Mouse (Mus musculus) G1E (cell line): ENCODE results near the gene Erbb2. TPM values are rescaled to one million over a fixed set of nuclear protein-coding genes. Genes with fewer than 3 reads are reported as not detected.

Experiments
- ATAC-seq: 2 replicates; pipeline ENCODE4 v1.8.0; 2016; ENCODE audit warnings: mild to moderate bottlenecking; ENCODE audit not compliant: insufficient number of reproducible peaks, poor library complexity, low FRiP score, severe bottlenecking; ENCODE audit errors: extremely low read depth
- DNase-seq: peaks from one replicate; pipeline ENCODE4 v3.0.0; 2012; ENCODE audit warnings: low spot score
- H3K27me3 ChIP-seq: 2 replicates; pipeline ENCODE4 v1.6.1; 2012; ENCODE audit warnings: mild to moderate bottlenecking, low read length, inconsistent platforms; ENCODE audit not compliant: insufficient read depth
- H3K36me3 ChIP-seq: replicated peaks from 2 replicates; pipeline ENCODE3; 2012; ENCODE audit warnings: mild to moderate bottlenecking, inconsistent platforms
- H3K4me1 ChIP-seq: 2 replicates; pipeline ENCODE4 v1.6.1; 2012; ENCODE audit warnings: low read depth, low read length, inconsistent platforms, mixed read lengths; ENCODE audit not compliant: insufficient read depth
- H3K4me3 ChIP-seq: 2 replicates; pipeline ENCODE4 v1.5.1; 2012; ENCODE audit warnings: low read depth, mild to moderate bottlenecking, inconsistent platforms, low read length, moderate library complexity, mixed read lengths
- H3K9me3 ChIP-seq: replicated peaks from 2 replicates; pipeline ENCODE4 v1.6.1; 2012; ENCODE audit warnings: inconsistent platforms
- CTCF ChIP-seq: IDR thresholded peaks from 2 replicates; pipeline ENCODE4 v1.5.1; 2012; ENCODE audit warnings: low read depth, low read length, inconsistent platforms, mixed read lengths
- GATA1 ChIP-seq: IDR thresholded peaks from 2 replicates; pipeline ENCODE4 v1.6.1; 2012; ENCODE audit warnings: borderline replicate concordance, low read length, inconsistent platforms, mixed read lengths
- GATA2 ChIP-seq: IDR thresholded peaks from 2 replicates; pipeline ENCODE4 v1.6.1; 2012; ENCODE audit warnings: low read depth, low read length, inconsistent platforms, borderline replicate concordance
- POLR2AphosphoS5 ChIP-seq: IDR thresholded peaks from 2 replicates; pipeline ENCODE4 v1.6.1; 2012; ENCODE audit warnings: low read depth, low read length, inconsistent platforms; ENCODE audit not compliant: insufficient replicate concordance
- TAL1 ChIP-seq: conservative IDR thresholded peaks from 2 replicates; pipeline ENCODE4 v1.6.1; 2012; ENCODE audit warnings: low read depth, low read length, inconsistent platforms, mixed read lengths
- polyA plus RNA-seq: library from polyadenylated mRNA; stranded (reverse); fragments of >175 nt; gene quantifications from 2 replicates; pipeline ENCODE4 v1.2.3, GENCODE M21; 2012
- total RNA-seq, 2 experiments: library from RNA; stranded (forward) in 1 of 2; stranded (reverse) in 1 of 2; fragments of 200-1000 nt in 1 of 2; fragments of >200 nt in 1 of 2; fragmentation: Nextera tagmentation in 1 of 2; gene quantifications; 2 replicates each; pipeline ENCODE4 v1.2.3; 2014 to 2017

Gene Erbb2
- total and polyA plus RNA-seq, 3 experiments = 0.05 TPM; not detected in 2

DNA sequence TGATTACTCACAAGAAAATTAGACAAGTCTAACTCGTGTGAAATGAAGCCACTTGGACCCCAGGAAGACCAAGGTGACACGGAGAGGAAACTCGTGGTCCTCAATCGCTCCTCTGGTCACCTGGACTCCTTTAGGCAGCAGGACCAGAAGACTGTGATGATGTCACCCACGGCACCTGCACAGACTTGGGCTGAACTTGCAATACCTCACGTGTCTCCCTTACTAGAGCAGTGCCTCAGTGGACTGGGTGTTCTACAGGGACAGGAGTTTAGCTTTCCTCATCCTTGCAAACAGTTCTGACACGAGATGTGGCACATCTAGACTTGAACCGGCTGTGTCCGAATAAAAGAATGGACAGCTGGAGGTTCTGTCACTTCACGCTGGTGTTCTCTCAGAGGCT lies 69.8 kb downstream of the Erbb2 start:
- Histone ChIP-seq H3K4me1 (no peaks in the 10 kb centered on the region; the same call in 1 of the 2 replicates), H3K9me3 (no peaks in the 10 kb centered on the region)
- TF ChIP-seq CTCF (no peak), TAL1 (no peak), GATA2 (no peak), GATA1 (no peak), POLR2AphosphoS5 (no peak)

DNA sequence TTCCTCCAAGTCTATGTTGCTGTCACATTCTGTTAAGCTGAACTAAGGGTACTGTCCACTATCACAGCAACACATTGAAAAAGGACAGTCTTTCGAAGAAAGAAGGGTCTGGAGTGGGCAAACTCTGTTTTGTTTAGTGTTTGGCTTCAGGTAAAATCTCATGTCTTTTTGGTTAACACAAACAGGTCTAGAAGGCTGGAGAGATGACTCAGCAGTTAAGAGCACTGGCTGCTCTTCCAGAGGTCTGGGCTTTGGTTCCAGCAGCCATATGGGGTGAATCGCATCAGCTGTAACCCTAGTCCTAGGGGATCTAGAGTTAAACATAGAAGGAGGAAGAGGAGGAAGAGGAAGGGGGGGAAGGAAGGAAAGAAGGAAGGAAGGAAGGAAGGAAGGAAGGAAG lies 73.5 kb downstream of the Erbb2 start:
- TF ChIP-seq CTCF (no peak), POLR2AphosphoS5 (no peak), GATA1 (no peak), GATA2 (no peak), TAL1 (no peak)
- no peaks in the 10 kb centered on the region for H3K9me3 ChIP-seq
- no peaks in the 10 kb centered on the region; the same call in 1 of the 2 replicates for H3K27me3 ChIP-seq
- H3K4me1 ChIP-seq = no peaks in the 10 kb centered on the region
- ATAC-seq (no peak), DNase-seq (no peak)
- no peak overlapping the region for H3K4me3 ChIP-seq
- no peaks in the 10 kb centered on the region for H3K36me3 ChIP-seq

More for the DNA sequence above, 69.8 kb downstream of the Erbb2 start:
- no peak for ATAC-seq
- Histone ChIP-seq H3K4me3 (no peak overlapping the region), H3K36me3 (no peaks in the 10 kb centered on the region), H3K27me3 (no peaks in the 10 kb centered on the region; the same call in 1 of the 2 replicates)
- no peak for DNase-seq

Other genes with a start within 250 kb of the Erbb2 start
- 168 and 188 TPM in 2 replicates for gene Med1, start 219.2 kb upstream of the Erbb2 start, total RNA-seq (2014; fragmentation: Nextera tagmentation)
- 38.9 and 44.2 TPM in 2 replicates for gene Med1, start 219.2 kb upstream of the Erbb2 start, total RNA-seq (2017)
- gene Med1, start 219.2 kb upstream of the Erbb2 start, polyA plus RNA-seq = 16.6 and 18.0 TPM in 2 replicates
- 84.8 and 93.7 TPM in 2 replicates for gene Cdk12, start 209.4 kb upstream of the Erbb2 start, total RNA-seq (2014; fragmentation: Nextera tagmentation)
- 45.5 and 54.0 TPM in 2 replicates for gene Cdk12, start 209.4 kb upstream of the Erbb2 start, total RNA-seq (2017)
- 17.4 and 20.4 TPM in 2 replicates for gene Cdk12, start 209.4 kb upstream of the Erbb2 start, polyA plus RNA-seq
- gene Neurod2, start 82.8 kb upstream of the Erbb2 start, total RNA-seq (2014; fragmentation: Nextera tagmentation) = not detected in 2 replicates
- gene Neurod2, start 82.8 kb upstream of the Erbb2 start, total RNA-seq (2017) = 0.05 and 0.06 TPM in 2 replicates
- not detected in 2 replicates for gene Neurod2, start 82.8 kb upstream of the Erbb2 start, polyA plus RNA-seq
- gene Ppp1r1b, start 64.1 kb upstream of the Erbb2 start, total RNA-seq (2014; fragmentation: Nextera tagmentation) = not detected in 2 replicates
- gene Ppp1r1b, start 64.1 kb upstream of the Erbb2 start, total RNA-seq (2017) = not detected in 2 replicates
- gene Ppp1r1b, start 64.1 kb upstream of the Erbb2 start, polyA plus RNA-seq = not detected in 2 replicates
- 10.9 and 14.3 TPM in 2 replicates for gene Stard3, start 54.1 kb upstream of the Erbb2 start, total RNA-seq (2014; fragmentation: Nextera tagmentation)
- gene Stard3, start 54.1 kb upstream of the Erbb2 start, total RNA-seq (2017) = 18.5 and 20.0 TPM in 2 replicates
- gene Stard3, start 54.1 kb upstream of the Erbb2 start, polyA plus RNA-seq = 22.9 and 28.4 TPM in 2 replicates
- gene Tcap, start 28.7 kb upstream of the Erbb2 start, total RNA-seq (2014; fragmentation: Nextera tagmentation) = not detected in 2 replicates
- 0.23 TPM in 1 of 2 replicates, not detected in the other for gene Tcap, start 28.7 kb upstream of the Erbb2 start, total RNA-seq (2017)
- gene Tcap, start 28.7 kb upstream of the Erbb2 start, polyA plus RNA-seq = 0.13 TPM in 1 of 2 replicates, not detected in the other
- not detected in 2 replicates for gene Pnmt, start 26.0 kb upstream of the Erbb2 start, total RNA-seq (2014; fragmentation: Nextera tagmentation)
- gene Pnmt, start 26.0 kb upstream of the Erbb2 start, total RNA-seq (2017) = 0.12 TPM in 1 of 2 replicates, not detected in the other
- gene Pnmt, start 26.0 kb upstream of the Erbb2 start, polyA plus RNA-seq = not detected in 2 replicates
- 2.2 and 7.4 TPM in 2 replicates for gene Pgap3, start 12.0 kb upstream of the Erbb2 start, total RNA-seq (2014; fragmentation: Nextera tagmentation)
- gene Pgap3, start 12.0 kb upstream of the Erbb2 start, total RNA-seq (2017) = 2.7 and 3.0 TPM in 2 replicates
- gene Pgap3, start 12.0 kb upstream of the Erbb2 start, polyA plus RNA-seq = 7.5 and 9.1 TPM in 2 replicates
- gene Mien1, start 26.5 kb downstream of the Erbb2 start, total RNA-seq (2014; fragmentation: Nextera tagmentation) = 19.6 and 27.2 TPM in 2 replicates
- 63.9 and 75.0 TPM in 2 replicates for gene Mien1, start 26.5 kb downstream of the Erbb2 start, total RNA-seq (2017)
- gene Mien1, start 26.5 kb downstream of the Erbb2 start, polyA plus RNA-seq = 44.3 and 45.5 TPM in 2 replicates
- gene Grb7, start 33.9 kb downstream of the Erbb2 start, total RNA-seq (2014; fragmentation: Nextera tagmentation) = 1.4 TPM in 1 of 2 replicates, not detected in the other
- gene Grb7, start 33.9 kb downstream of the Erbb2 start, total RNA-seq (2017) = not detected in 2 replicates
- 0.06 TPM in 1 of 2 replicates, not detected in the other for gene Grb7, start 33.9 kb downstream of the Erbb2 start, polyA plus RNA-seq
- gene Ikzf3, start 133.6 kb downstream of the Erbb2 start, total RNA-seq (2014; fragmentation: Nextera tagmentation) = not detected in 2 replicates
- 0.23 and 0.71 TPM in 2 replicates for gene Ikzf3, start 133.6 kb downstream of the Erbb2 start, total RNA-seq (2017)
- gene Ikzf3, start 133.6 kb downstream of the Erbb2 start, polyA plus RNA-seq = 0.01 TPM in 1 of 2 replicates, not detected in the other
- gene Zpbp2, start 138.6 kb downstream of the Erbb2 start, total RNA-seq (2014; fragmentation: Nextera tagmentation) = 2.5 and 4.8 TPM in 2 replicates
- 3.3 and 4.6 TPM in 2 replicates for gene Zpbp2, start 138.6 kb downstream of the Erbb2 start, total RNA-seq (2017)
- gene Zpbp2, start 138.6 kb downstream of the Erbb2 start, polyA plus RNA-seq = 0.36 and 0.43 TPM in 2 replicates
- gene Ormdl3, start 174.9 kb downstream of the Erbb2 start, total RNA-seq (2014; fragmentation: Nextera tagmentation) = 11.0 and 22.0 TPM in 2 replicates
- gene Ormdl3, start 174.9 kb downstream of the Erbb2 start, total RNA-seq (2017) = 55.0 and 57.0 TPM in 2 replicates
- 37.8 and 43.2 TPM in 2 replicates for gene Ormdl3, start 174.9 kb downstream of the Erbb2 start, polyA plus RNA-seq
- gene Lrrc3c, start 185.8 kb downstream of the Erbb2 start, total RNA-seq (2014; fragmentation: Nextera tagmentation) = not detected in 2 replicates
- not detected in 2 replicates for gene Lrrc3c, start 185.8 kb downstream of the Erbb2 start, total RNA-seq (2017)
- not detected in 2 replicates for gene Lrrc3c, start 185.8 kb downstream of the Erbb2 start, polyA plus RNA-seq
- gene Gm12355, start 213.2 kb downstream of the Erbb2 start, total RNA-seq (2014; fragmentation: Nextera tagmentation) = 1.3 TPM in 1 of 2 replicates, not detected in the other
- gene Gm12355, start 213.2 kb downstream of the Erbb2 start, total RNA-seq (2017) = 1.7 and 3.4 TPM in 2 replicates
- gene Gm12355, start 213.2 kb downstream of the Erbb2 start, polyA plus RNA-seq = not detected in 2 replicates
- gene Gsdma3, start 213.9 kb downstream of the Erbb2 start, total RNA-seq (2014; fragmentation: Nextera tagmentation) = not detected in 2 replicates
- 0.12 TPM in 1 of 2 replicates, not detected in the other for gene Gsdma3, start 213.9 kb downstream of the Erbb2 start, total RNA-seq (2017)
- not detected in 2 replicates for gene Gsdma3, start 213.9 kb downstream of the Erbb2 start, polyA plus RNA-seq
- gene Gsdma2, start 234.3 kb downstream of the Erbb2 start, total RNA-seq (2014; fragmentation: Nextera tagmentation) = not detected in 2 replicates
- gene Gsdma2, start 234.3 kb downstream of the Erbb2 start, total RNA-seq (2017) = 0.23 and 0.27 TPM in 2 replicates
- not detected in 2 replicates for gene Gsdma2, start 234.3 kb downstream of the Erbb2 start, polyA plus RNA-seq